Mouse (Mus musculus): ENCODE data around the gene Gchfr. TPM values are rescaled to one million over a fixed set of nuclear protein-coding genes. Genes with fewer than 3 reads are reported as not detected.

Gene Gchfr
- polyA plus RNA-seq, 1 experiment from 2014 or later, result 2.9 TPM

DNA sequence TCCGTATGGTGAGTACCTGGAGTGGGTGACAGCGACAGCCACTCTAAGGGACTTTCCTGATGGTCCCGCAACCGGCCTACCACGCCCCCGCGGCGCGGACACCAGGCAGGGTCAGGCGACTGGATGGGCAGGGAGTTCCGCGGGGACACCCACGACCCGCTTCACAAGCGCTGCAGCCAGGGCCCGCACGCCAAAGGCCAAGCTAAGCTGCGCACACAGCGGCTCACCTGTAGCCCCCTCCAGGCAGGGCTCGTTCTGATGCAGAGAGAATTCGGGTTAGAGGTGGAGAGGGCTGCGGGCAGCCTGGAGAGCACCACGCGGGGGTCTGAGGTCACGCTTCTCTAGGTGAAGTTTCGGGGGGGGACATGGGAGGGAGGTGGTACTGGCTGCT is 288 bp downstream of the Gchfr start:
- peak overlapping the region; percentile 99 for H3K4me2 ChIP-seq (ENCODE audit: low read depth, low read length)
- H3K4me1 ChIP-seq (ENCODE audit: control insufficient read depth, insufficient read depth, low read length), result peaks cover 5% of the 10 kb centered on the region
- H3K27ac ChIP-seq (replicated peaks; ENCODE audit: low read depth, low read length), result no peak overlapping the region
- peaks cover 6% of the 10 kb centered on the region for H3K27me3 ChIP-seq (ENCODE audit: control insufficient read depth, insufficient read depth, low read length)
- no peaks in the 10 kb centered on the region for H3K9me3 ChIP-seq (replicated peaks; ENCODE audit: control insufficient read depth, low read length)
- DNase-seq (ENCODE audit: low spot score), result no peak
- H3K4me3 ChIP-seq (ENCODE audit: low read depth, low read length), result peak overlapping the region; percentile 51
- WGBS, result 1% methylated on average over 26 of the region's 26 CpGs
- H3K9ac ChIP-seq (replicated peaks; ENCODE audit: low read length), result peak overlapping the region; percentile 30
- no peak for ATAC-seq (replicated peaks; ENCODE audit: insufficient number of reproducible peaks, low FRiP score, low TSS enrichment, low read depth)
- H3K36me3 ChIP-seq (replicated peaks; ENCODE audit: control insufficient read depth, insufficient read depth, low read depth, low read length), result no peaks in the 10 kb centered on the region

DNA sequence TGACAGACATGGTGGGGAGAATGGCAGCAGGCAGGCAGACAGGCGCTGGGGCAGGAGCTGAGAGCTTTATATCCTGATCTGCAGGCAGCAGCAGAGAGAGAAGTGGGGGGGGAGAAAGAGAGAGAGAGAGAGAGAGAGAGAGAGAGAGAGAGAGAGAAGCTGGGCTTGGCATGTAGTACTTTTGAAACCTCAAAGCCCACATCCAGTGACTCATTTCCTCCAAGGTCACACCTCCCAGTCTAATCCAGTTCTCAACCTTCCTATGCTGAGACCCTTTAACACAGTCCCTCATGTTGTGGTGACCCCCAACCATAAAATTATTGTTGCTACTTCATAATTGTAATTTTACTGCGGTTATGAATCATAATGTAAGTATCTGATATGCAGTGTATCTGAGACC is 2.7 kb downstream of the Gchfr start:
- Histone ChIP-seq H3K4me2 (ENCODE audit: low read depth, low read length) (no peak overlapping the region), H3K27ac (replicated peaks; ENCODE audit: low read depth, low read length) (no peak overlapping the region), H3K27me3 (ENCODE audit: control insufficient read depth, insufficient read depth, low read length) (peaks cover 6% of the 10 kb centered on the region), H3K36me3 (replicated peaks; ENCODE audit: control insufficient read depth, insufficient read depth, low read depth, low read length) (no peaks in the 10 kb centered on the region), H3K4me1 (ENCODE audit: control insufficient read depth, insufficient read depth, low read length) (peaks cover 5% of the 10 kb centered on the region), H3K9ac (replicated peaks; ENCODE audit: low read length) (no peak overlapping the region), H3K9me3 (replicated peaks; ENCODE audit: control insufficient read depth, low read length) (no peaks in the 10 kb centered on the region), H3K4me3 (ENCODE audit: low read depth, low read length) (no peak overlapping the region)
- DNase-seq (ENCODE audit: low spot score) (no peak), ATAC-seq (replicated peaks; ENCODE audit: insufficient number of reproducible peaks, low FRiP score, low TSS enrichment, low read depth) (no peak)
- WGBS, result 79% methylated on average over 2 of the region's 2 CpGs

DNA sequence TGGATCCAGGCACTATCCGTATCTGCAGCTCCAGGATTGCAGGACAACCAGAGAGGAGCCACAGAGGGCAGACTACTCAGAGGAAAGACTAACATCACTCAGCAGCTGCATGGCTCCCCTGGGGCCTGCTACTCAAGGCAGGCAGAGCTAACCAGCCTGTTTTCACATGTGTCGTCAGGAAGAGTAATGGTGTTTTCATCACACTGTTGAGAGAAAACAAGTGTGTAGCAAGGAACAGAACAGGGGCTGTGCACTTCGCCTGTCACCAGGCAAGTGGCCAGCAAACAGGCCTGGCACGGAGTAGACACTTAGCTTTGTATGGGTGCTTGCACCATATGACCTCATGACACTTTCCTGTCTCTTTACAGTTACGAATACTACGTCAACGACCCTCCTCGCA is 4.0 kb downstream of the Gchfr start:
- DNase-seq (ENCODE audit: low spot score) (no peak), ATAC-seq (replicated peaks; ENCODE audit: insufficient number of reproducible peaks, low FRiP score, low TSS enrichment, low read depth) (no peak)
- H3K27me3 ChIP-seq (ENCODE audit: control insufficient read depth, insufficient read depth, low read length), result peaks cover 6% of the 10 kb centered on the region
- H3K36me3 ChIP-seq (replicated peaks; ENCODE audit: control insufficient read depth, insufficient read depth, low read depth, low read length), result no peaks in the 10 kb centered on the region
- H3K27ac ChIP-seq (replicated peaks; ENCODE audit: low read depth, low read length), result no peak overlapping the region
- peaks cover 5% of the 10 kb centered on the region for H3K4me1 ChIP-seq (ENCODE audit: control insufficient read depth, insufficient read depth, low read length)
- no peaks in the 10 kb centered on the region for H3K9me3 ChIP-seq (replicated peaks; ENCODE audit: control insufficient read depth, low read length)
- WGBS, result 74% methylated on average over 8 of the region's 8 CpGs
- H3K4me2 ChIP-seq (ENCODE audit: low read depth, low read length), result no peak overlapping the region
- 0 out of 2 replicates have a peak overlapping the region, but pooled peaks have one; percentile 6 for H3K9ac ChIP-seq (replicated peaks; ENCODE audit: low read length)
- no peak overlapping the region for H3K4me3 ChIP-seq (ENCODE audit: low read depth, low read length)

DNA sequence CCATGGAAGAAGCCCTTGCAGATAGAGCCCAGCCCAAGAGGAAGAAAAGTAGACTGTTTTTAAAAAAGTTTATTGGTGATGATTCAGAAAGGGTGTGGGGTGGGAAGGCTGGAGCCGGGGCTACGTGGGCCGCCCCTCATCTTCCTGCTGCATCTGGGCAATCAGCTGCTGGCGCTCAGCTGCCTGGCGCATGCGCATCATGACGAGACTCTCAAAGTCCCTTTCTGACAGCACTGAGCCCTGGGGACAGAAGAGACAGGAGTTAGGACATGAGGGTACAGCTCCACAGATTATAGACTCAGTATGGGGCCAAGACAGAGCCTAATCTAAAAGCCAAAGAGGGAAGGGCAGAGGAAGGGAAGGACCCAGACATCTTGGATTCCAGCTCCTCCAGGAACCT is 4.9 kb downstream of the Gchfr start:
- DNase-seq (ENCODE audit: low spot score) (no peak), ATAC-seq (replicated peaks; ENCODE audit: insufficient number of reproducible peaks, low FRiP score, low TSS enrichment, low read depth) (no peak)
- no peak overlapping the region for H3K4me2 ChIP-seq (ENCODE audit: low read depth, low read length)
- H3K27me3 ChIP-seq (ENCODE audit: control insufficient read depth, insufficient read depth, low read length), result peaks cover 3% of the 10 kb centered on the region; the same call in 1 of the 2 replicates
- H3K4me1 ChIP-seq (ENCODE audit: control insufficient read depth, insufficient read depth, low read length), result peaks cover 3% of the 10 kb centered on the region
- no peak overlapping the region for H3K27ac ChIP-seq (replicated peaks; ENCODE audit: low read depth, low read length)
- no peak overlapping the region for H3K4me3 ChIP-seq (ENCODE audit: low read depth, low read length)
- WGBS, result 78% methylated on average over 7 of the region's 7 CpGs
- no peaks in the 10 kb centered on the region for H3K36me3 ChIP-seq (replicated peaks; ENCODE audit: control insufficient read depth, insufficient read depth, low read depth, low read length)
- H3K9ac ChIP-seq (replicated peaks; ENCODE audit: low read length), result no peak overlapping the region
- no peaks in the 10 kb centered on the region for H3K9me3 ChIP-seq (replicated peaks; ENCODE audit: control insufficient read depth, low read length)

DNA sequence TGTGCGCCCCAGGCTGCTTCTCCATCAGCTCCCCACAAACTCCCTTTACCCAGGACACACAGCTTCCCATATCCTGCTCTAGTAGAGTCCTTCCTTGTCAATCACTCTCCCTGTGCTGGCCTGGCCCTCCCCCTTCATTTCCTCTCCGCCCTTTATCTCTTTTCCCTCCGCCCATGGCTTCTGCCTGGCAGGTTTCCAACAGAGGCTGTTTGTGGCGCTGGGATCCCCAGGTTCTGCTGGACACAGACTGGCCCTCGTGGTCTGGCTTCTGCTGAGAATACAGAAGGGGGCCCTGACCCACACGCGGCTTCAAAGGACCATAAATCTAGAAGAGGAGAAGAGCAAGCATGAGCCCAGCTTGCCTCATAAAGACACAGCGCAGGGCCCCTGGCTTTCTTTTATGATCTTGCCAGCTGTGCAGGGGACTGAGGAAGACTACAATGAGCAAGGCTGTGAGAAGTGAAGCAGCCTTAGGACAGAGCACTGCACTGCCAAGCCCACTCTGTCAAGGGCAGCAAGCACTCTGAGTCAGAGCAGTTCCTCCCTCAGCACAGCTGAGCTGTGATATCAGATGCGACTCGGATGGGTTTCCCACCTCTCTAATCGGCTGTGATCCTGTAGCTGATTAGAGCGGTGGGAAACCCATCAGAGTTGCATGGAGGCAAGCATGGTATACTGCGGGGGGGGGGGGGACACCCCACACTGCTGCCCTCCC is 5.4 kb downstream of the Gchfr start:
- Histone ChIP-seq H3K36me3 (replicated peaks; ENCODE audit: control insufficient read depth, insufficient read depth, low read depth, low read length) (no peaks in the 10 kb centered on the region), H3K27me3 (ENCODE audit: control insufficient read depth, insufficient read depth, low read length) (peaks cover 2% of the 10 kb centered on the region; the same call in 1 of the 2 replicates), H3K9ac (replicated peaks; ENCODE audit: low read length) (0 out of 2 replicates have a peak overlapping the region, but pooled peaks have one; percentile 18), H3K4me1 (ENCODE audit: control insufficient read depth, insufficient read depth, low read length) (no peaks in the 10 kb centered on the region; the same call in 1 of the 2 replicates), H3K27ac (replicated peaks; ENCODE audit: low read depth, low read length) (no peak overlapping the region), H3K4me2 (ENCODE audit: low read depth, low read length) (no peak overlapping the region), H3K4me3 (ENCODE audit: low read depth, low read length) (no peak overlapping the region), H3K9me3 (replicated peaks; ENCODE audit: control insufficient read depth, low read length) (no peaks in the 10 kb centered on the region)
- 34% methylated on average over 13 of the region's 13 CpGs for WGBS
- DNase-seq (ENCODE audit: low spot score) (no peak), ATAC-seq (replicated peaks; ENCODE audit: insufficient number of reproducible peaks, low FRiP score, low TSS enrichment, low read depth) (no peak)

DNA sequence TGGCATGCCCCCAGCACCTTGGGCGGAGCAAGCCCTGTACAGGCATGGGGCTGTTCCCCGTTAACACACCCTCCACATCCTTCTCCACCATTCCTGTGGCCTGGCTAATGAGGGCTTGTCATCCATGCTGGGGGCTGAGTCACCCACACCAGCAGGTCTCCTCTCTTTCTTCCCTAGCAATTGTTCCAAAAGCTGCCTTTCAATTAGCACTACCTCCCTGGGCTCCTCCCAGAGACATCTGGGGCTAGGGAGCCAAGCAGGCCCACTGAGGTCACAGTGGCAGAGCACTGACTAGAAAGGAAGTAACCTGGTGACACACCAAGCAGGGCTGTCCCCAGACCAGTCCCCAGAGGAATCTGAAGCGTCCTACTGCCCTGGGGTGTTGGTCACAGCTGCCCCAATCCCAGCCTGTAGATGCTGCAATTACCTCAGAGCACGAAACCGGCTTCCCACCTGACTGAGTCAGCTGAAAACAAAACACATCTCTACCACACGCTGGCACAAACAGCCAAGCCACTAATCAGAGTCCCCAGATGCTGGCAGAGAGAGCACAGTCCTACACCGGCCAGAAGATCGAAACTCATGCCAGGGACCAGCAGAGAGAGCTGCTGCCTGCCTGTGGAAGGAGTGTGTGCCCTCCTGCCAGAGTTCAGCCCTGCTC is 6.5 kb downstream of the Gchfr start, which contains the start of gene Gm14137:
TSS of gene Gm14137 (plus strand) at position 519 of the 661 bp plus-strand sequence.
- WGBS, result 37% methylated on average over 8 of the region's 8 CpGs
- Histone ChIP-seq H3K9me3 (replicated peaks; ENCODE audit: control insufficient read depth, low read length) (no peaks in the 10 kb centered on the region), H3K27ac (replicated peaks; ENCODE audit: low read depth, low read length) (no peak within 1 kb of the TSS), H3K27me3 (ENCODE audit: control insufficient read depth, insufficient read depth, low read length) (no peaks in the 10 kb centered on the region), H3K4me3 (ENCODE audit: low read depth, low read length) (no peak within 1 kb of the TSS), H3K4me1 (ENCODE audit: control insufficient read depth, insufficient read depth, low read length) (no peaks in the 10 kb centered on the region; the same call in 1 of the 2 replicates), H3K36me3 (replicated peaks; ENCODE audit: control insufficient read depth, insufficient read depth, low read depth, low read length) (no peaks in the 10 kb centered on the region), H3K4me2 (ENCODE audit: low read depth, low read length) (no peak within 1 kb of the TSS), H3K9ac (replicated peaks; ENCODE audit: low read length) (no peak within 1 kb of the TSS)
- no peak for DNase-seq (ENCODE audit: low spot score)
- no peak for ATAC-seq (replicated peaks; ENCODE audit: insufficient number of reproducible peaks, low FRiP score, low TSS enrichment, low read depth)

DNA sequence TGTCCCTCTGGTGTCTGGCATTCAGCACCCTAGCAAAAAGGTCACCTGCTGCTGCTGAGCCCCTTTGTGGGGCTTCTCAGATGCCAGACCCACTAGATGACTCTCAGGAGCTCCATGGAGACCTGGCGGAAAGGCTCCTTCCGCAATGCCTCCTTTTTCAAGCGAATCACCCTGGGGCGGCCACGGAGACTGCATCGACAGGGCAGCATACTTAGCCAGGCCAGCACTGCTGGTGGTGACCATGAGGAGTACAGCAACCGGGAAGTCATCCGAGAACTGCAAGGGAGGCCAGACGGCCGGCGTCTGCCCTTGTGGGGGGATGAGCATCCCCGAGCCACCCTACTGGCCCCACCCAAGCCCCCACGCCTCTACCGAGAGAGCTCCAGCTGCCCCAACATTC is 7.3 kb downstream of the Gchfr start:
- Histone ChIP-seq H3K4me2 (ENCODE audit: low read depth, low read length) (no peak overlapping the region), H3K27ac (replicated peaks; ENCODE audit: low read depth, low read length) (no peak overlapping the region), H3K4me1 (ENCODE audit: control insufficient read depth, insufficient read depth, low read length) (no peaks in the 10 kb centered on the region; the same call in 1 of the 2 replicates), H3K36me3 (replicated peaks; ENCODE audit: control insufficient read depth, insufficient read depth, low read depth, low read length) (no peaks in the 10 kb centered on the region), H3K9me3 (replicated peaks; ENCODE audit: control insufficient read depth, low read length) (no peaks in the 10 kb centered on the region), H3K27me3 (ENCODE audit: control insufficient read depth, insufficient read depth, low read length) (no peaks in the 10 kb centered on the region), H3K9ac (replicated peaks; ENCODE audit: low read length) (no peak overlapping the region), H3K4me3 (ENCODE audit: low read depth, low read length) (no peak overlapping the region)
- ATAC-seq (replicated peaks; ENCODE audit: insufficient number of reproducible peaks, low FRiP score, low TSS enrichment, low read depth) (no peak), DNase-seq (ENCODE audit: low spot score) (no peak)
- 49% methylated on average over 14 of the region's 14 CpGs for WGBS

DNA sequence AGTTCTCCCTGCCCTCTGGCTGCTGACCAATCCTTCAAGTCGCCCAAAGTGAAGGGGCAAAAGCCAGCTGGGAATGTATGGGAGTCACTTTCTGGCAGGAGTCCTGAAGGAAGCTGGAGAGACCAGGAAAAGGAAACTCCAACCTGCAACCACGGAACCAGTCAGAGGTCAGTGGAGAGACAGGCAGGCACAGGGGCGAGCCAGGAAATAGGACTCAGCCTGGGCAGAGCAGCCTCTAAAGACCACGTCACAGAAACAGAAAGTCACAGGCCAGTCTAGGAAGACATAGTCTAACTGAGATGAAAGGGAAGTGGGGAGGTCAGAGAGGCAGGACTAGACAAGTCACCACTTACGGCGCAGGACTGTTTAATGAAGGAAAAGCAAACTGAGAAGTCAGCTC is 8.0 kb downstream of the Gchfr start:
- no peak for ATAC-seq (replicated peaks; ENCODE audit: insufficient number of reproducible peaks, low FRiP score, low TSS enrichment, low read depth)
- no peak overlapping the region for H3K4me2 ChIP-seq (ENCODE audit: low read depth, low read length)
- no peaks in the 10 kb centered on the region for H3K9me3 ChIP-seq (replicated peaks; ENCODE audit: control insufficient read depth, low read length)
- no peaks in the 10 kb centered on the region; the same call in 1 of the 2 replicates for H3K4me1 ChIP-seq (ENCODE audit: control insufficient read depth, insufficient read depth, low read length)
- no peak overlapping the region for H3K4me3 ChIP-seq (ENCODE audit: low read depth, low read length)
- H3K27ac ChIP-seq (replicated peaks; ENCODE audit: low read depth, low read length), result no peak overlapping the region
- DNase-seq (ENCODE audit: low spot score), result no peak
- no peaks in the 10 kb centered on the region; the same call in 1 of the 2 replicates for H3K36me3 ChIP-seq (replicated peaks; ENCODE audit: control insufficient read depth, insufficient read depth, low read depth, low read length)
- no peak overlapping the region for H3K9ac ChIP-seq (replicated peaks; ENCODE audit: low read length)
- H3K27me3 ChIP-seq (ENCODE audit: control insufficient read depth, insufficient read depth, low read length), result no peaks in the 10 kb centered on the region
- WGBS, result 58% methylated on average over 6 of the region's 6 CpGs

All from embryonic facial prominence, embryonic 11.5 days (tissue).